Mouse (Mus musculus): ENCODE results near the gene Vrk1. TPM values are rescaled to one million over a fixed set of nuclear protein-coding genes. Genes with fewer than 3 reads are reported as not detected.
A peak's percentile ranks its signal among the peaks of the same experiment; 100 is the strongest.

The Vrk1 gene
- total and polyA plus RNA-seq, 2 experiments from 2014 or later: 17.7 to 32.0 TPM

DNA sequence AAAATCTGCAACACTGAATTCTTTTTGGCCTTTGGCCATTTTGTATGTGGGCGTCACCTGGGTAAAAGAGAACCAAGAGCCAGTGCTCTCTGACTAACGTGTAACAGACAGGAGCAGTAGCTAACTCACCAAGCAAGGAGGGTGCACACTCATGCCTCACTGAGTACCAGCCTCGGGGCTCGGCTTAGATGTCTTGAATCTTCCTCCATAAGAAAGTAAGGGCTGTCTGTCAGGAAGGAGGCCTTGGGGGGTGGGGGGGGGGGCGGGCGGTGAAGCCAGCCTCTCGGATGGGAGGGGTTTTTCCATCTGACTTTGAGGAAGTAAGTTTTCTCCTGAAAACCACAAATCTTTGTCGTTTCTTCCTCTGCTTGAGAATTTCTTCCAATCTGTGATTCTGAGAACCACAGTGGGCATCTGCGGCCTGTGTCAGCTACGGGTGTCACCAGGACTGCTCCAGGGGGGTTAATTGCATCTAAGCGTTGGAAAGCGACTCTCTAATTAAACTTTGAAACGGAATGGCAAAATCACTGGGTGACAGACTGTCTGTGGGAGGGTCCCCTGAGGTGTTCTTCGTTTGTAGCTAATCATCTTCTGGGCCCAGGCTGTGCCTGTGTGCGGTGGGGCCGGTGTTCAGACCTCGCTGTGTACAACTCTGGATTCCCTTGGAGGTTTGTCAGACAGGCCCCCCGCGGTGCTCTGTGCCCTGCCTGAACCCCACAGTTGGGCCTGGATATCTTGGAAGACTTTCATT is 43.0 kb upstream of the Vrk1 start:
- no peak for DNase-seq (ENCODE audit: low spot score)
- WGBS: 43% methylated on average over 19 of the region's 19 CpGs

GRCm38 (mm10) chr12:105967806-105968205 is 42.2 kb upstream of the Vrk1 start:
- no peak overlapping the region for H3K4me3 ChIP-seq (ENCODE audit: low read length)
- no peaks in the 10 kb centered on the region for H3K27me3 ChIP-seq (ENCODE audit: insufficient read depth, low read length)
- DNase-seq (ENCODE audit: low spot score) (no peak), ATAC-seq (no peak)
- H3K9ac ChIP-seq (replicated peaks; ENCODE audit: low read length): no peak overlapping the region
- H3K36me3 ChIP-seq (ENCODE audit: insufficient read depth, low read length): no peaks in the 10 kb centered on the region
- TF ChIP-seq CTCF (IDR thresholded peaks at IDR 0.05; ENCODE audit: low read depth): no peak
- 14% methylated on average over 18 of the region's 18 CpGs for WGBS
- no peaks in the 10 kb centered on the region for H3K9me3 ChIP-seq (ENCODE audit: low read length)
- peak overlapping the region; percentile 32 for H3K4me2 ChIP-seq (ENCODE audit: low read depth, low read length)
- H3K27ac ChIP-seq: no peak overlapping the region
- H3K4me1 ChIP-seq (ENCODE audit: insufficient read depth, low read length): no peaks in the 10 kb centered on the region

More for the DNA sequence above, 43.0 kb upstream of the Vrk1 start:
- no peak for ATAC-seq
- H3K4me2 ChIP-seq (ENCODE audit: low read depth, low read length): no peak overlapping the region
- no peak overlapping the region for H3K4me3 ChIP-seq (ENCODE audit: low read length)
- H3K9me3 ChIP-seq (ENCODE audit: low read length): no peaks in the 10 kb centered on the region
- H3K4me1 ChIP-seq (ENCODE audit: insufficient read depth, low read length): no peaks in the 10 kb centered on the region
- no peak overlapping the region for H3K27ac ChIP-seq
- no peak overlapping the region for H3K9ac ChIP-seq (replicated peaks; ENCODE audit: low read length)
- no peaks in the 10 kb centered on the region for H3K36me3 ChIP-seq (ENCODE audit: insufficient read depth, low read length)
- TF ChIP-seq CTCF (IDR thresholded peaks at IDR 0.05; ENCODE audit: low read depth): no peak
- no peaks in the 10 kb centered on the region for H3K27me3 ChIP-seq (ENCODE audit: insufficient read depth, low read length)

DNA sequence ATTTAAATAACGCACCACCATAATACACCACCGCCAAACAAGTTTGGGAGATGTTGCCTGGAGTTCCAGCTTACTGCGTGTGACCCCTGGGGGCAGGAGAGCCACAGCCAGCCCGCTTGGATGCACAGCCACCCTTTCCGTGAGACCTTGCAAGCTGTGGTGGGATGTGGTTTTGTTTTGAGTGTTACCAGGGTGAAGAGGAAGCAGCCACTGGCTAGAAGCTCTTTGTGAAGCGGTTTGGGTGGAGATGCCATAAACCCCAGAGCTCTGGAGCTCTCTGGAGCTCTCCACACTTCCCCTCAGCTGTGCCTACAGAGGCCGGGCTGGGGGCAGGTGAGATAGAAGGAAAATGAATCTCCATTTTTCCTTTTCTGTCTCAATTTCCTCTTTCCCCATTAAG is 38.8 kb upstream of the Vrk1 start:
- no peak overlapping the region for H3K9ac ChIP-seq (replicated peaks; ENCODE audit: low read length)
- no peaks in the 10 kb centered on the region for H3K36me3 ChIP-seq (ENCODE audit: insufficient read depth, low read length)
- H3K27ac ChIP-seq: no peak overlapping the region
- no peak for ATAC-seq
- no peak for TF ChIP-seq CTCF (IDR thresholded peaks at IDR 0.05; ENCODE audit: low read depth)
- H3K4me2 ChIP-seq (ENCODE audit: low read depth, low read length): no peak overlapping the region
- DNase-seq (ENCODE audit: low spot score): no peak
- 57% methylated on average over 7 of the region's 7 CpGs for WGBS
- H3K4me3 ChIP-seq (ENCODE audit: low read length): no peak overlapping the region
- no peaks in the 10 kb centered on the region for H3K9me3 ChIP-seq (ENCODE audit: low read length)
- H3K27me3 ChIP-seq (ENCODE audit: insufficient read depth, low read length): no peaks in the 10 kb centered on the region
- H3K4me1 ChIP-seq (ENCODE audit: insufficient read depth, low read length): no peaks in the 10 kb centered on the region

GRCm38 (mm10) chr12:105972673-105973072 is 37.4 kb upstream of the Vrk1 start:
- Histone ChIP-seq H3K27ac (no peak overlapping the region), H3K4me2 (ENCODE audit: low read depth, low read length) (no peak overlapping the region), H3K36me3 (ENCODE audit: insufficient read depth, low read length) (no peaks in the 10 kb centered on the region), H3K9ac (replicated peaks; ENCODE audit: low read length) (no peak overlapping the region), H3K4me3 (ENCODE audit: low read length) (no peak overlapping the region), H3K4me1 (ENCODE audit: insufficient read depth, low read length) (no peaks in the 10 kb centered on the region), H3K27me3 (ENCODE audit: insufficient read depth, low read length) (no peaks in the 10 kb centered on the region), H3K9me3 (ENCODE audit: low read length) (no peaks in the 10 kb centered on the region)
- TF ChIP-seq CTCF (IDR thresholded peaks at IDR 0.05; ENCODE audit: low read depth): no peak
- 83% methylated on average over 8 of the region's 8 CpGs for WGBS
- no peak for ATAC-seq
- DNase-seq (ENCODE audit: low spot score): peak; percentile 56

GRCm38 (mm10) chr12:105973691-105974090 is 36.3 kb upstream of the Vrk1 start:
- no peak for TF ChIP-seq CTCF (IDR thresholded peaks at IDR 0.05; ENCODE audit: low read depth)
- 23% methylated on average over 9 of the region's 9 CpGs for WGBS
- H3K27ac ChIP-seq: peak overlapping the region; percentile 32; the same call in 1 of the 2 replicates
- no peaks in the 10 kb centered on the region for H3K4me1 ChIP-seq (ENCODE audit: insufficient read depth, low read length)
- H3K9ac ChIP-seq (replicated peaks; ENCODE audit: low read length): no peak overlapping the region
- H3K4me2 ChIP-seq (ENCODE audit: low read depth, low read length): no peak overlapping the region
- H3K9me3 ChIP-seq (ENCODE audit: low read length): no peaks in the 10 kb centered on the region
- ATAC-seq: peak; percentile 75; the same call in 1 of the 2 replicates
- H3K4me3 ChIP-seq (ENCODE audit: low read length): no peak overlapping the region
- peak; percentile 42 for DNase-seq (ENCODE audit: low spot score)
- H3K36me3 ChIP-seq (ENCODE audit: insufficient read depth, low read length): no peaks in the 10 kb centered on the region
- H3K27me3 ChIP-seq (ENCODE audit: insufficient read depth, low read length): no peaks in the 10 kb centered on the region

DNA sequence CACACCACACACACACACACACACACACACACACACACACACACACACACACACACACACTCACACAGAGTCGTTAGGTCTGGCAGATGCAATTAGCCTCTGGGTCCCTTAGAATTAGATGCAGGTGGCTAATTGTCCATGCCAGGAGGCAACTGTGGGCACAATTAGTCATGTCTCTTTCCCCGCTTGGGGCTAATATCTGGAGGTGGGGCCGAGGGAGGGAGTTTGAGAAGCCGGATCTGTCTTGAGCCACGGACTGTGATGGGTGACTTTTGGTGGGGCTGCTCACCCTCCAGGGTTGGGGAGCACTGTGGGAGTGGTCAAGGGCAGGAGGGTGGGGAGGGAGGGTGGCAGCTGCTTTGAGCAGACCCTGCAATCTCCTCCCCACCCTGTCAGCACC is 35.9 kb upstream of the Vrk1 start:
- Histone ChIP-seq H3K4me2 (ENCODE audit: low read depth, low read length) (no peak overlapping the region), H3K27me3 (ENCODE audit: insufficient read depth, low read length) (no peaks in the 10 kb centered on the region), H3K36me3 (ENCODE audit: insufficient read depth, low read length) (no peaks in the 10 kb centered on the region), H3K9me3 (ENCODE audit: low read length) (no peaks in the 10 kb centered on the region), H3K4me1 (ENCODE audit: insufficient read depth, low read length) (no peaks in the 10 kb centered on the region), H3K4me3 (ENCODE audit: low read length) (no peak overlapping the region), H3K27ac (no peak overlapping the region), H3K9ac (replicated peaks; ENCODE audit: low read length) (no peak overlapping the region)
- no peak for TF ChIP-seq CTCF (IDR thresholded peaks at IDR 0.05; ENCODE audit: low read depth)
- no peak for DNase-seq (ENCODE audit: low spot score)
- ATAC-seq: peak; percentile 24; the same call in 1 of the 2 replicates
- WGBS: 17% methylated on average over 5 of the region's 5 CpGs

Measured in hindbrain, postnatal 0 days (tissue).